Mouse (Mus musculus): ENCODE results near the gene Cct5.

DNA sequence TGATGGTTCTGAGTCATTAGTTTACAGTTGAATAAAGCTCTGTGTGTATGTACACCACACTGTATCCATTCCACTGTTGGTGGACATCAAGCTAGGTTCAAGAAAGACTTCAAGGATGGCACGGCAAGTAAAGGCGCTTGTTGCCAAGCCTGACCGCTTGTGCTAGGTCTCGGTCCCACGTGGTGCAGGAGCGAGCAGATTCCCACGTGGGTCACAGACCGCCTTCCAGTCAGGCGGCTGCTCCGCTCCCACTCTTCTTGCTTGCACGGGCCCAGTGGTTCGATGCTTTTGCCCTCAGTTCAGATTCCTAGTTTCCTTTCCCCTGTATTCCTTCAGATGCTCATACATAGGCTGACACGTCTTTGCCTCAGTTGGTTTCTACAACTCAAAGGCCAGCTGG is 1.5 kb upstream of the Cct5 start:
- no peak for TF ChIP-seq CTCF (IDR thresholded peaks at IDR 0.05; ENCODE audit: borderline replicate concordance, insufficient read depth, low read length)
- TF ChIP-seq POLR2A (IDR thresholded peaks at IDR 0.05; ENCODE audit: low read depth, low read length): no peak

Measured in embryonic fibroblast, embryonic 13.5 days (primary cell).